Mouse (Mus musculus) gonadal fat pad, adult 2 months (tissue): ENCODE data around the gene Rab11fip4. TPM values are rescaled to one million over a fixed set of nuclear protein-coding genes. Genes with fewer than 3 reads are reported as not detected.

Experiments used
- DNase-seq: peaks from one replicate; pipeline ENCODE4 v3.0.0-alpha.2; 2012; ENCODE audit warnings: low read depth
- polyA plus RNA-seq: library from polyadenylated mRNA; depleted of rRNA; stranded (reverse); fragments of >200 nt; gene quantifications from 2 replicates; pipeline ENCODE4 v1.2.3, GENCODE M21; 2012

Rab11fip4 gene
- polyA plus RNA-seq, 1 experiment = 69.4 TPM

DNA sequence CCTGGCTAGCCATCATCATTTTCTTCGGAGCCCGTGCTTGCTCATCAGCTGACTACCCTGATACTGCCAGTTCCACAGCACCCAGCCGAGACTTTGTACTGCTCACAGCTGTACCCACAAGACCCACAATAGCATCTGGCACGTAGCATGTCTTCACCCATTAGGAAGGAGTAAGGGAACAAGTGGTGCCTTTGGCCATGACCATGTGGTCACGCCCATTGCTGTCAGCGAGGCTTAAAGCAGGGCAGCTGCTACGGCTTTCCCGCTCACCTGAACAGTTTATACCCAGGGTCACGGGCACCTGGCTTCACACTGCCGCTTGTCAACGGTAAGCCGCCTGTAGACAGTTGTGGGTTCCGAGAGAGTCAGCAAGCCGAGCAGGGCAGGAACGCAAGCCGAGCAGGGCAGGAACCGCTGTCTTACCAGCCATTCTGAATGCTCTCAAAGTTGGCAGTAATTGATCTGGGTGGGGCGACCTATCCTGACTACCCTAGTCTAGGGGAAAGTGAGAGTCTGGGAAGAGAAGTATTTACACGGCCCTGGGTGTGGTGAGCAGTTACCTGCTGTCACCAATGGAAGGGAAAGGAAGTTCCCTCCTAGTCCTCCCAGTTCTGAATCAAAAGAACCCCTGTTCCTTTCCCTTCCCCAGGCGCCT is 62.0 kb downstream of the Rab11fip4 start:
- no peak for DNase-seq

- DNase-seq = no peak
These were observed 63.4 kb downstream of the Rab11fip4 start for GRCm38 (mm10) chr11:79654407-79654831.

- DNase-seq = no peak
These were observed 64.6 kb downstream of the Rab11fip4 start for GRCm38 (mm10) chr11:79655592-79655991.

DNA sequence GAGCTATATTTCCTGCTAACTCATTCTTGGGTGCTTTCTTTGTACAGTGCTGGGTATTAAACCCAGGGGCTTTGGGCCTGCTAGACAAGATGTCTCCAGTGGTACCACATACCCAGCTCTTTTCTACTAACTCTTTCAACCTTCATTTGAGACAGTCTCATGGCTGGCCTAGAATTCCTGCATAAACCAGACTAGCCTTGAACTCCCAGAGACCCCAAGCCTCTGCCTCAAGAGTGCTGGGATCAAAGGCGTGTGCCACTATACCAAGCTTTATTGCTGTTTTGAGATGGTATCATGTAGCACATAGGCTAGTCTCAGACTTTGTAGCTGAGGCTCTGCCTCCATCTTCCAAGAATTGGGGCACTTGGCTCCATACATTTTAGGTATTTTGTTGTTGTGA is 65.5 kb downstream of the Rab11fip4 start:
- no peak for DNase-seq

- DNase-seq = no peak
These were observed 66.0 kb downstream of the Rab11fip4 start for GRCm38 (mm10) chr11:79657053-79657452.

- DNase-seq = no peak
These were observed 67.3 kb downstream of the Rab11fip4 start for GRCm38 (mm10) chr11:79658205-79658825.

DNA sequence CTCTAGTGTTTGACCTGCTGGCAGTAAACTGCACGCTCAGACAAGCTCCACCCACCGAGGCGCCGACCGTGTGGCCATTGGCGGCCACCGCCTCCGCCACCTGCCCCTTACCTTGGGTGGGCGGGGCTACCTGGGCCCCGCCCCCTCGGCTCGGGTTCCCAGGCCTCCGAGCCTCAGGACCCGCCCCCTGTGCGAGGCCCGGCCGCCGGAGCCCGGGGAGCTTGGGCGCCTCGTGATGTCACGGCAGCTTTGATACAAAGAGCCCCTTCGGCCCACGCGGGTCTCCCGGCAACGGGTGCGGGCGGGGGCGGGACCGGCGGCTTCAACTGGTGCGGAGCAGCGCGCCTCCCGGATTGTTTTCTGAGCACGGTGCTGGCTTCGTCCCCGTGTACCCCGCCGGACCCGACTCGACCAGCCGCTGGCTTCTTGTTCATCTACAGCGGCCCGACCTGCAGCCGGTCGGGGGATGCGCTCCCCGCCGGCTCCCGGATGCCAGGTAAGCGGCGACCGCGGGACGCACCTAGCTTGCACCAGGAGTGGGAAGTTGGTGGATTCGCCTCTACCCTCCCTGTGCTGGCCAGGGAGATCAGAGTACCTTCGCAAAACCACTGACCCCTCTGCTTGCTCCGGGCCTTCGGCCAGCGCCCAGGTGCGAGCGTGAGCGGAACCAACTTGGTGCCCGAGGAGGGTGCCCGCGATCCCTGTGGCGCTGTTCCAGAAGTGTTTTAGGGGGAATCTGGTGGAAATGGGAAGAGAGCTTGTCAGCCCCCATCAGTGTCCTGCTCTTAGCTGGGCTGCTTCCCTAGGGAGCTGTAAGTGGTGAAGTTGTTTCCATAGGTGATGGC is 69.6 kb downstream of the Rab11fip4 start:
- DNase-seq = no peak

- DNase-seq = no peak
These were observed 71.0 kb downstream of the Rab11fip4 start for GRCm38 (mm10) chr11:79661877-79662545.

DNA sequence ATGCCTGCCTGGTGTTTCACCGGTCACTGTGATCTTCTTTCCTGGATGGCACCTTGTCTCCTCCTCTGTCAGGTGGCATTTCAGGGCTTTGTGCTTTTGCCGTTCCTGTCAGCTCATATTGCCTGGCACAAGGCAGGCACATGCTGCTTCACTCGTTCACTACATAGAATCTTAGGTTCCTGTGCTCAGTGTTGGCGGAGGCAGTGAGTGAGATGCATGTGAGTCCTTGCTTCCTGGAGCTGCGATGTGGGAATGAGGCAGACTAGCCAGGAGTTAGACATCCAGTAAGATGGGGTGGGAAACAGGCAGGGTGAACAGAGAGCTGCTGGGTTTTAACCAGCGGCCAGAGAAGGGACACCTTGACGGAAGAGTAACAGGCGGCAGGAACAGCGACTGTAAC is 72.1 kb downstream of the Rab11fip4 start:
- DNase-seq = no peak

GRCm38 (mm10) chr11:79663570-79663969 is 72.6 kb downstream of the Rab11fip4 start:
- no peak for DNase-seq

DNA sequence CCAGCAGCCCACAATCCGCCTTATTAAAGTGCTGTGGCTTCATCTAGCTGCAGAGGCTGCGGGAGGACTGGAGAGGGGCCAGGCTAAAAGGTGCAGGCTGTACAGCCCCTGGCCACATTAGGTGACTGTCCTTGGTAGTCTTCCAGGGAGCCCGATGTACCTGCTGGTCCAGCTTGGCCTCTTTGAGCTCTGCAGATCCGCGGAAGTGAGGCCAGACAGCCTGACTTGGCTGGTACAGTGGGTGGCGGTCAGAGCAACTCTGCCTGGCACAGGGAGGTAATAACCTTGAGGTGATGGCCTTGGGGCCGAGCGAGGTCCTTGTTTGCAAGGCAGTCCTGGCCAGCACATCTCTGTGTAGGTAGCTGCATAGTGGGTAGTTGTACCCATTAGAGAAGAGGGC is 75.5 kb downstream of the Rab11fip4 start:
- DNase-seq = peak; percentile 85

DNA sequence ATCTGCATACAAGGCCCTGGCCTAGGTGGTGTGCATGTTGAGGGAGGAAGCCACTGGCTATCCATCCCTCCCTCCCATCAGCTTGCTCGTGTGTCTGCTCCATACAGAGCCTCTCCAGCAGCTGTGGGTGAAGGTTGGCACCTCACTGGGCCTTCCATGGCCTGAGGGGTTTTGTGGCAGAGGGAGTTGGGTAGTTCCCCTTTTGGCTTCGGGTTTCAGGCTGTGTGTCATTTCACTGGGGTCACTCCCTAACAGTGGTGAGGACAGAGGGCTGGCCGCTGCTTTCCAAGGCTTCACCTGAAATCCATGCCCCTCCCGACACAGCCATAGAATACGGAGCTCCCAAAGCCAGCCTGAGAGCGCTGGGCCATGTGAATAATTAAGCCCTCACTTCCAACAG is 78.2 kb downstream of the Rab11fip4 start:
- DNase-seq = no peak

GRCm38 (mm10) chr11:79669947-79670346 is 78.9 kb downstream of the Rab11fip4 start:
- no peak for DNase-seq

- no peak for DNase-seq
These were observed 79.5 kb downstream of the Rab11fip4 start for GRCm38 (mm10) chr11:79670411-79670945.

DNA sequence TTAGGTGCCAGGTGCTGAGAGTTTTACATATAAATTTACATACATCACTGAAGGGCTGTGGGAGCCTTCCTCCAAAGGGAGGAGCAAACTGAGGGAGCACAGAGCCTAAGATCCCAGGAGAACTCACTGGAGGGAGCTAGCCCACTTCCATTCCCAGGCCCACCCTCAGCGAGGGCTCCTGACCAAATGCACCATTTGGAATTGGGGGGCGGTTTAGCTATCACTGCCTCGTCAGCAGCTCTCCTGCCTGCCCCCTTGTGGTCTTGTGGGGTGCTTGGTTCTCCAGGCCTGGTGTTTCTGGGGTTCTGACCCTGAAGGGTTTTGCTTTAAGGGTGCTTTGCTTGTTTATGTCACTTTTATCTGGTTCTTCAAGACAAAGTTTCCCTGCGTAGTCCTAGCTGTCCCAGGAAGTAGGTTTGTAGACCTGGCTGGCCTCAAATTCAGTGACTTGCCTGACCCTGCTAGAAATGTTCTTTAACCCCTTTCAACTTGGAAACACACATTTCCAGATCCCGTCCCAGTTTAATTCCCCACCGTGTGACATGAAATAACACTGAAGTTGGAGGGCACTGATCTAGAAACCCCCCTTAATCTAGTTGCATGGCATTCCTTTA is 80.8 kb downstream of the Rab11fip4 start:
- no peak for DNase-seq

- DNase-seq = peak; percentile 94
These were observed 82.1 kb downstream of the Rab11fip4 start for GRCm38 (mm10) chr11:79673072-79673471.

GRCm38 (mm10) chr11:79673717-79674116 is 82.7 kb downstream of the Rab11fip4 start:
- no peak for DNase-seq

DNA sequence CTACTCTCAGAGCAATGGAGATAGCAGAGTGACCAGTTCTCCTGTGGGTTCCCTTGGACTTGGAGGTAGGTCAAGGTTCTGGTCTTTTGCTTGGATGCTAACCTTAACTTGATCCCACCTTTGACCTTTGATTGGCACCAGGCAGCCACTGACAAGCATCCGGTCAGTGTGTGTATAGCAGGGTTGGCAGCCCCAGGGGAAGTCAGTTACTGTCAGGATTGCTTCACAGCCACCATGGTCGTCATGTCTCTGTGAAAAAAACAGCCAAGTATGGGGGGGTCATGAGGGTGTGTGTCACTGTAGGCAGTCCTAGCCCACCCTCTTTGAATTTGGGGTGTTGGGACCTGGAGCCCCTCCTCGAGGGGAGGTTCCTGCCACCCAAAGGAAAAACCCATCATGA is 83.2 kb downstream of the Rab11fip4 start:
- DNase-seq = no peak

DNA sequence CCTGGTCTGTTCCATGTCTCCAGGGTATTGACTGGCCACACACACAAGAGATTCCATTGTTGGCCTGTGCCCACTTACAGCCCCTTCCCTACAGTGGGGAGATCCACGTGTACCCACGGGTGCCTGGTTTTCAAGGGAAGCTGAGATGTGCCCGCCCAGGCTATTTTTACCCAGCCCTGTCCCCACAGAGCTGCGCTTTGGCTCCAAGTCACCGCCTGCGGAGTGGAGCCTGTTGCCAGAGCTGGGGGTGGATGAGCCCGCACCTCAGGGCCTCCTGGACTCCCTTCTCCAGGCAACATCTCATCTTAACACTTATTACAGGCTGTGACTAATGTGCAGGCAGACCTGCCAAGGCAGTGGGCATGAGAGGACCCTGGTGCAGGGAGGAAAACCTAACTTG is 83.6 kb downstream of the Rab11fip4 start:
- no peak for DNase-seq

DNA sequence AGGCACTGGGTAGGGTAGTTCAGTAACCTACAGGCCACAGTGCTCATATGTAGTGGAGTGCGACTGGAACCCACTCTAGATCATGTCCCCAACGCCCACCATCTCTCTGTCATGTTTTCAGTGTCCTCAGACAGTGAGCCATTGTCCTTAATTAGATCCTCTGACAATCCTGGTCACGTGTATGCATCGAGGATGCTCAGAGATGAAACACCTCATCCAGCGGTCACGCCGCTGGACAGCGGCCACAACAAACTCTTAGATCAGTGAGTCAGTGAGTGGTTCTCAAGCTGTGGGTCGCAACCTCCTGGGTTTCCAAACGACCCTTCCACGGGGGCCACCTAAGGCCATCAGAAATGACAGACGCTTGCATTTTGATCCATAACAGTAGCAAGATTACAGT is 84.3 kb downstream of the Rab11fip4 start:
- DNase-seq = no peak

DNA sequence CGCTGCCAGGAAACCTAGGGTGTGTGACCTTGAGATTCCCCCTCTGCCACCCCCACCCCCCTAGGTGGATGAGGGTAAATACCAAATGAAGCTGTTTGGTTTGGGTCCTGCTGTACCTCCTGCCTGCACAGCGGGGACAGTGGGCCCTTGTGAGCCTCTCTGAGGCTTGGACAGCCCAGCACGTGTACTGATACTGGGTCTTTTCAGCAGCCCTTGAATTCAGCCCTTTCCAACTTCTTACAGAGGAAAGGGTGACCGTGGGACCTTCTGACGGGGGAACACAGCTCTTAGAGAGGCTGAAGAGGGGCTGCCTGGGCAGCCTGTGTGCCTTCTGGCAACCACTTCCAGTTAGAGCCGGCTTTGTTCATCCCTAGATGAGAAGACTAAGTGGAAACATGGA is 85.0 kb downstream of the Rab11fip4 start:
- no peak for DNase-seq
